Mouse (Mus musculus): ENCODE data around the gene Tmem239. TPM values are rescaled to one million over a fixed set of nuclear protein-coding genes. Genes with fewer than 3 reads are reported as not detected.

Tmem239 gene
- polyA plus RNA-seq, 1 experiment from 2014 or later: 0.11 TPM

GRCm38 (mm10) chr2:130383205-130383604 is 23.1 kb upstream of the Tmem239 start:
- Histone ChIP-seq H3K9ac (ENCODE audit: low read length) (no peak overlapping the region), H3K9me3 (ENCODE audit: control insufficient read depth, low read length) (no peaks in the 10 kb centered on the region), H3K27me3 (ENCODE audit: control insufficient read depth, insufficient read depth, low read length) (no peaks in the 10 kb centered on the region), H3K27ac (replicated peaks; ENCODE audit: low read depth, low read length) (no peak overlapping the region), H3K4me1 (ENCODE audit: control insufficient read depth, insufficient read depth, low read length) (no peaks in the 10 kb centered on the region), H3K36me3 (ENCODE audit: control insufficient read depth, insufficient read depth, low read length) (no peaks in the 10 kb centered on the region), H3K4me2 (ENCODE audit: low read depth, severe bottlenecking) (no peak overlapping the region), H3K4me3 (ENCODE audit: low read depth, low read length) (no peak overlapping the region)
- ATAC-seq (ENCODE audit: insufficient number of reproducible peaks, low FRiP score, low TSS enrichment, low read depth) (no peak), DNase-seq (ENCODE audit: low spot score) (no peak)
- 37% methylated on average over 3 of the region's 3 CpGs for WGBS

DNA sequence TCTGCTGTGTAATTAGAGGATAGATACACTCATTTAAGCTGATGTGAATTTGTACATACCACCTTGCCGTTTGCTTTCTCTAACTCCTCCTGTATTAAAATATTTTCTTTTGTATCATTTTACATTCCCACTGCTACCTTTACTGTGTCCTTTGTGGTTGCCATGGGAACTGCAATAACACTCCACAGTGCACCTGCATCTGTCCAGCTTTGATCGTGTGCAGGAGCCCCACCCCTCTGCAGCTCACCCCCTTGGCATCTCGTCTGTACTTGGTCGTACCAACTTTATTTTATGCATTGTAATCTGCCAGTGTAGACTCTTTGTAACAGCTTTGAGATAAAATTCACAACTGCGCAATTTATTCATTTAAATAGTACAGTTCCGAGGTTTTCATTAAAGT is 22.4 kb upstream of the Tmem239 start:
- no peak for DNase-seq (ENCODE audit: low spot score)
- Histone ChIP-seq H3K9me3 (ENCODE audit: control insufficient read depth, low read length) (no peaks in the 10 kb centered on the region), H3K27ac (replicated peaks; ENCODE audit: low read depth, low read length) (no peak overlapping the region), H3K4me2 (ENCODE audit: low read depth, severe bottlenecking) (no peak overlapping the region), H3K4me3 (ENCODE audit: low read depth, low read length) (no peak overlapping the region), H3K4me1 (ENCODE audit: control insufficient read depth, insufficient read depth, low read length) (no peaks in the 10 kb centered on the region), H3K9ac (ENCODE audit: low read length) (no peak overlapping the region), H3K36me3 (ENCODE audit: control insufficient read depth, insufficient read depth, low read length) (no peaks in the 10 kb centered on the region), H3K27me3 (ENCODE audit: control insufficient read depth, insufficient read depth, low read length) (no peaks in the 10 kb centered on the region)
- no peak for ATAC-seq (ENCODE audit: insufficient number of reproducible peaks, low FRiP score, low TSS enrichment, low read depth)
- 81% methylated on average over 6 of the region's 6 CpGs for WGBS

GRCm38 (mm10) chr2:130386212-130386611 is 20.1 kb upstream of the Tmem239 start:
- WGBS: 57% methylated on average over 1 of the region's 1 CpGs
- Histone ChIP-seq H3K4me1 (ENCODE audit: control insufficient read depth, insufficient read depth, low read length) (no peaks in the 10 kb centered on the region), H3K36me3 (ENCODE audit: control insufficient read depth, insufficient read depth, low read length) (peaks cover 2% of the 10 kb centered on the region; the same call in 1 of the 2 replicates), H3K4me3 (ENCODE audit: low read depth, low read length) (no peak overlapping the region), H3K27me3 (ENCODE audit: control insufficient read depth, insufficient read depth, low read length) (no peaks in the 10 kb centered on the region), H3K4me2 (ENCODE audit: low read depth, severe bottlenecking) (no peak overlapping the region), H3K9me3 (ENCODE audit: control insufficient read depth, low read length) (no peaks in the 10 kb centered on the region), H3K27ac (replicated peaks; ENCODE audit: low read depth, low read length) (no peak overlapping the region), H3K9ac (ENCODE audit: low read length) (no peak overlapping the region)
- DNase-seq (ENCODE audit: low spot score) (no peak), ATAC-seq (ENCODE audit: insufficient number of reproducible peaks, low FRiP score, low TSS enrichment, low read depth) (no peak)

GRCm38 (mm10) chr2:130388796-130389195 is 17.5 kb upstream of the Tmem239 start:
- H3K27ac ChIP-seq (replicated peaks; ENCODE audit: low read depth, low read length): no peak overlapping the region
- ATAC-seq (ENCODE audit: insufficient number of reproducible peaks, low FRiP score, low TSS enrichment, low read depth): no peak
- peaks cover 6% of the 10 kb centered on the region; the same call in 1 of the 2 replicates for H3K36me3 ChIP-seq (ENCODE audit: control insufficient read depth, insufficient read depth, low read length)
- no peaks in the 10 kb centered on the region for H3K4me1 ChIP-seq (ENCODE audit: control insufficient read depth, insufficient read depth, low read length)
- WGBS: 77% methylated on average over 2 of the region's 2 CpGs
- no peak overlapping the region for H3K4me3 ChIP-seq (ENCODE audit: low read depth, low read length)
- H3K9me3 ChIP-seq (ENCODE audit: control insufficient read depth, low read length): no peaks in the 10 kb centered on the region
- H3K9ac ChIP-seq (ENCODE audit: low read length): no peak overlapping the region
- H3K27me3 ChIP-seq (ENCODE audit: control insufficient read depth, insufficient read depth, low read length): no peaks in the 10 kb centered on the region
- DNase-seq (ENCODE audit: low spot score): no peak
- no peak overlapping the region for H3K4me2 ChIP-seq (ENCODE audit: low read depth, severe bottlenecking)

GRCm38 (mm10) chr2:130390993-130391625 is 15.2 kb upstream of the Tmem239 start:
- H3K9ac ChIP-seq (ENCODE audit: low read length): no peak overlapping the region
- WGBS: 84% methylated on average over 11 of the region's 11 CpGs
- no peak overlapping the region for H3K27ac ChIP-seq (replicated peaks; ENCODE audit: low read depth, low read length)
- H3K4me3 ChIP-seq (ENCODE audit: low read depth, low read length): no peak overlapping the region
- no peak overlapping the region for H3K4me2 ChIP-seq (ENCODE audit: low read depth, severe bottlenecking)
- peaks cover 10% of the 10 kb centered on the region; the same call in 1 of the 2 replicates for H3K36me3 ChIP-seq (ENCODE audit: control insufficient read depth, insufficient read depth, low read length)
- DNase-seq (ENCODE audit: low spot score) (no peak), ATAC-seq (ENCODE audit: insufficient number of reproducible peaks, low FRiP score, low TSS enrichment, low read depth) (no peak)
- H3K4me1 ChIP-seq (ENCODE audit: control insufficient read depth, insufficient read depth, low read length): no peaks in the 10 kb centered on the region; the same call in 1 of the 2 replicates
- H3K9me3 ChIP-seq (ENCODE audit: control insufficient read depth, low read length): no peaks in the 10 kb centered on the region
- no peaks in the 10 kb centered on the region for H3K27me3 ChIP-seq (ENCODE audit: control insufficient read depth, insufficient read depth, low read length)

GRCm38 (mm10) chr2:130392836-130393235 is 13.4 kb upstream of the Tmem239 start:
- no peak overlapping the region for H3K27ac ChIP-seq (replicated peaks; ENCODE audit: low read depth, low read length)
- no peak overlapping the region for H3K4me3 ChIP-seq (ENCODE audit: low read depth, low read length)
- peaks cover 10% of the 10 kb centered on the region; the same call in 1 of the 2 replicates for H3K36me3 ChIP-seq (ENCODE audit: control insufficient read depth, insufficient read depth, low read length)
- 74% methylated on average over 3 of the region's 3 CpGs for WGBS
- no peaks in the 10 kb centered on the region for H3K9me3 ChIP-seq (ENCODE audit: control insufficient read depth, low read length)
- H3K4me2 ChIP-seq (ENCODE audit: low read depth, severe bottlenecking): no peak overlapping the region
- ATAC-seq (ENCODE audit: insufficient number of reproducible peaks, low FRiP score, low TSS enrichment, low read depth) (no peak), DNase-seq (ENCODE audit: low spot score) (no peak)
- H3K9ac ChIP-seq (ENCODE audit: low read length): no peak overlapping the region
- H3K4me1 ChIP-seq (ENCODE audit: control insufficient read depth, insufficient read depth, low read length): peaks cover 5% of the 10 kb centered on the region; the same call in 1 of the 2 replicates
- H3K27me3 ChIP-seq (ENCODE audit: control insufficient read depth, insufficient read depth, low read length): no peaks in the 10 kb centered on the region

DNA sequence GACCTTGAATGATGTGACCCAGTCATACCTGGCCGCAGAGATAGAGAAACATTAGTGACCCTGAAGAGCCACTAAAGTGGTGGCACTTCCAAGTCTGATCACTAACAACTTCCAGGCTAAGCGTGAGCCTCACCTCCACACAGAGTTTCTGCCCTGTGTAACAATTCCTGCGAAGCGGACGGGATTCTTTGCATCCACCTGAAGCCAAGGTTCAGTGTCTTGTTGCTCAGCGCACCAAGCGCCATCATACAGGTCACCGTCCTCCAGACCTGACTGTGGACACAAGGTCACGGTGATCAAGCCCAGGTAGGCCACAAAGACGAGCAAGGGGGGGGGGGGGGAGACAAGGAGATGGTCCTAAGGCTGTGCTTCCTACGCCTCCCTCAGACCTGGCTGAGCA is 10.6 kb upstream of the Tmem239 start:
- H3K36me3 ChIP-seq (ENCODE audit: control insufficient read depth, insufficient read depth, low read length): peaks cover 10% of the 10 kb centered on the region; the same call in 1 of the 2 replicates
- no peak for ATAC-seq (ENCODE audit: insufficient number of reproducible peaks, low FRiP score, low TSS enrichment, low read depth)
- no peak for DNase-seq (ENCODE audit: low spot score)
- H3K9me3 ChIP-seq (ENCODE audit: control insufficient read depth, low read length): no peaks in the 10 kb centered on the region
- no peaks in the 10 kb centered on the region for H3K27me3 ChIP-seq (ENCODE audit: control insufficient read depth, insufficient read depth, low read length)
- H3K27ac ChIP-seq (replicated peaks; ENCODE audit: low read depth, low read length): no peak overlapping the region
- 90% methylated on average over 11 of the region's 11 CpGs for WGBS
- H3K4me3 ChIP-seq (ENCODE audit: low read depth, low read length): no peak overlapping the region
- no peak overlapping the region for H3K4me2 ChIP-seq (ENCODE audit: low read depth, severe bottlenecking)
- peaks cover 5% of the 10 kb centered on the region; the same call in 1 of the 2 replicates for H3K4me1 ChIP-seq (ENCODE audit: control insufficient read depth, insufficient read depth, low read length)
- no peak overlapping the region for H3K9ac ChIP-seq (ENCODE audit: low read length)

DNA sequence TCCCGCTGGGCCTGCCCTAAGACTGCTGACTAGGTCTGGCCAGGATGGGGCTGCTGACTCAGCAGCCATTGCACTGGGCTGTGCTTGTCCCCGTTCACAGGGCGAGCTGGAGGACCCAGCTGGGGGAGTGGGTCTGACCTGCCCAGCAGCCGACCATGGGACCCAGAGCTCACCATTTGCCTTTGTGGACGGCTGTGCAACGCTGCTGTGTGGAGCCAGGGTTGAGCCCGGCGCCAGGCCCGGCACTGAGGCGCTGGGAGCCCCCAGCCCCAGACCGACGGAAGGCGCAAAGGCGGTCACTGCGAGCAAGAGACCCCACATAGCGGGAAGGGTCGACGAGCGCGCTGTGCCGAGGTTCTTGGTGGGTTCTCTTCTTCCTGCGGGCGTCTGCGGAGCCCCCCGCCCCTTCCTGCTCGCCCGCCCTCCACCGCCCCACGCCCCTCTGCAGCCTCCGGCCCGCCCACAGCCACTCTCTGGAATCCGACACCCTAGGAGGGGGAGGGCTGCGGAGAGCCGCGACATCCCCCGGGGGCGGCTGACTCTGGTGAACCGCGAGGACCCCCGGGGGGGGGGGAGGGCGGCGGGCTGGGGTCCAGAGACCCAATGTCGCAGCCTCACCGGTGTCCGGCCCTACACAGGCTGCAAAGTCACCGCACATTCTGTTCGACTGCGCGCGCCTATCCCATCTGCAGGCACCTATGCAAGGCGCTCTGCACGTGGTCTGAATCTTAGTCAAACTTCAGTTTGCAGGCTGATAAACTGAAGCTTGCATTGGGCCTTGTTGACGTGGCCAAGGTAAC is 8.9 kb upstream of the Tmem239 start, which contains the start of gene Cpxm1:
Gene Cpxm1, minus strand, starts transcription at position 389 of the 800 bp plus-strand sequence.
- peak; percentile 88 for ATAC-seq (ENCODE audit: insufficient number of reproducible peaks, low FRiP score, low TSS enrichment, low read depth)
- peak within 1 kb of the TSS; percentile 65 for H3K4me2 ChIP-seq (ENCODE audit: low read depth, severe bottlenecking)
- peaks cover 5% of the 10 kb centered on the region; the same call in 1 of the 2 replicates for H3K4me1 ChIP-seq (ENCODE audit: control insufficient read depth, insufficient read depth, low read length)
- H3K27ac ChIP-seq (replicated peaks; ENCODE audit: low read depth, low read length): peak within 1 kb of the TSS; percentile 80
- WGBS: under 1% methylated on average over 42 of the region's 53 CpGs
- H3K9me3 ChIP-seq (ENCODE audit: control insufficient read depth, low read length): no peaks in the 10 kb centered on the region
- peak; percentile 86 for DNase-seq (ENCODE audit: low spot score)
- peak within 1 kb of the TSS; percentile 69 for H3K4me3 ChIP-seq (ENCODE audit: low read depth, low read length)
- peaks cover 8% of the 10 kb centered on the region; the same call in 1 of the 2 replicates for H3K36me3 ChIP-seq (ENCODE audit: control insufficient read depth, insufficient read depth, low read length)
- H3K27me3 ChIP-seq (ENCODE audit: control insufficient read depth, insufficient read depth, low read length): no peaks in the 10 kb centered on the region
- peak within 1 kb of the TSS; percentile 80 for H3K9ac ChIP-seq (ENCODE audit: low read length)
